Mouse (Mus musculus): ENCODE results near the gene Aplp2. TPM values are rescaled to one million over a fixed set of nuclear protein-coding genes. Genes with fewer than 3 reads are reported as not detected.

Gene Aplp2
- polyA plus RNA-seq, 1 experiment from 2014 or later = 279 TPM

DNA sequence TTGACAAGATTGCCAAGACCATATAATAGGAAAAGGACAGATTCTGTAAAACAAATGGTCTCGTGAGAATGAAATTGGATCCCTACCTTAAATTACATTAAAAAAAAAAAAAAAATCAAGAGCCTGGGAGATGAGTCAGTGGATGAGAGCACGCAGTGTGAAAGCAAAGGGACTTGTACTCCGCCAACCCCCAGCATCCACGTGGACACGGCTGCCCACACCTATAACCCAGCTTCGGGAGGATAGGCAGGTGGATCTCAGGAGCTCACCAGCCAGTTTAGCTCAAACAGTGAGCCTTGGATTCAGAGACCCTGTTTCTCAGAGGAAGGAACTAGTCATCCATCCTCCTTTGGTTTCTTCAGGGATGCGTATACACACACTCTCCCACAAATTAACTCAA lies 13.8 kb downstream of the Aplp2 start:
- Histone ChIP-seq H3K4me3 (replicated peaks) (no peak overlapping the region), H3K27ac (no peak overlapping the region), H3K9me3 (no peaks in the 10 kb centered on the region), H3K9ac (no peak overlapping the region), H3K4me1 (no peaks in the 10 kb centered on the region), H3K27me3 (replicated peaks) (no peaks in the 10 kb centered on the region), H3K4me2 (no peak overlapping the region), H3K36me3 (0 out of 2 replicates have a peak, but pooled peaks cover 6% of the 10 kb centered on the region)
- no peak for ATAC-seq (ENCODE audit: insufficient read depth, low FRiP score, low read depth)
- WGBS = 86% methylated on average over 7 of the region's 7 CpGs

- Histone ChIP-seq H3K9me3 (no peaks in the 10 kb centered on the region), H3K4me2 (no peak overlapping the region), H3K4me1 (no peaks in the 10 kb centered on the region), H3K9ac (no peak overlapping the region), H3K36me3 (0 out of 2 replicates have a peak, but pooled peaks cover 6% of the 10 kb centered on the region), H3K4me3 (replicated peaks) (no peak overlapping the region), H3K27me3 (replicated peaks) (no peaks in the 10 kb centered on the region), H3K27ac (no peak overlapping the region)
- no peak for ATAC-seq (ENCODE audit: insufficient read depth, low FRiP score, low read depth)
These were observed 14.9 kb downstream of the Aplp2 start for GRCm38 (mm10) chr9:31196742-31197141.

- no peak for ATAC-seq (ENCODE audit: insufficient read depth, low FRiP score, low read depth)
- Histone ChIP-seq H3K9me3 (no peaks in the 10 kb centered on the region), H3K36me3 (0 out of 2 replicates have a peak, but pooled peaks cover 6% of the 10 kb centered on the region), H3K4me3 (replicated peaks) (no peak overlapping the region), H3K9ac (no peak overlapping the region), H3K4me2 (no peak overlapping the region), H3K4me1 (no peaks in the 10 kb centered on the region), H3K27me3 (replicated peaks) (no peaks in the 10 kb centered on the region), H3K27ac (no peak overlapping the region)
- 84% methylated on average over 1 of the region's 1 CpGs for WGBS
These were observed 16.0 kb downstream of the Aplp2 start for GRCm38 (mm10) chr9:31195573-31195972.

DNA sequence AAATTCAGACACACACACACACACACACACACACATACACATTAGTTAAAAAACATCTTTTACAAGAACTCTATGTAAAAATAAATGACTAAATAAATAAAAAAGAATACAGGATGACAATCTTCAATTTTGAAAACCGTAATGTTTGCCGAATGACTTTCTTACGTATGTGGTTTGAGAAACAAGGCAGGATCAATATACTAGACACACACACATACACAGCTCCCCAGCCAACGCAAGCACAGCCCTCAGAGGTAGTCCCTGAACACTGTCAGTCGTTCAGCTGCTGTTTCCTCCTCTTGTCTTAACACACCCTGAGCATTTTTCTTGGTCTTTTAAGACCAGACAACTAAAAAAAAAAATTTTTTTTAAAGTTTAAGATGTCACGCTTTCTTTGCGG lies 19.2 kb downstream of the Aplp2 start:
- ATAC-seq (ENCODE audit: insufficient read depth, low FRiP score, low read depth) = no peak
- Histone ChIP-seq H3K27me3 (replicated peaks) (no peaks in the 10 kb centered on the region), H3K4me1 (0 out of 2 replicates have a peak, but pooled peaks cover 3% of the 10 kb centered on the region), H3K4me2 (no peak overlapping the region), H3K27ac (no peak overlapping the region), H3K9me3 (no peaks in the 10 kb centered on the region), H3K9ac (no peak overlapping the region), H3K36me3 (0 out of 2 replicates have a peak, but pooled peaks cover 6% of the 10 kb centered on the region), H3K4me3 (replicated peaks) (no peak overlapping the region)
- 86% methylated on average over 7 of the region's 7 CpGs for WGBS

GRCm38 (mm10) chr9:31191543-31191942 lies 20.1 kb downstream of the Aplp2 start:
- H3K4me2 ChIP-seq = no peak overlapping the region
- WGBS = 67% methylated on average over 7 of the region's 7 CpGs
- H3K9ac ChIP-seq = no peak overlapping the region
- no peak for ATAC-seq (ENCODE audit: insufficient read depth, low FRiP score, low read depth)
- no peaks in the 10 kb centered on the region for H3K27me3 ChIP-seq (replicated peaks)
- 0 out of 2 replicates have a peak, but pooled peaks cover 6% of the 10 kb centered on the region for H3K36me3 ChIP-seq
- H3K4me1 ChIP-seq = 0 out of 2 replicates have a peak, but pooled peaks cover 3% of the 10 kb centered on the region
- H3K27ac ChIP-seq = no peak overlapping the region
- no peak overlapping the region for H3K4me3 ChIP-seq (replicated peaks)
- H3K9me3 ChIP-seq = no peaks in the 10 kb centered on the region

DNA sequence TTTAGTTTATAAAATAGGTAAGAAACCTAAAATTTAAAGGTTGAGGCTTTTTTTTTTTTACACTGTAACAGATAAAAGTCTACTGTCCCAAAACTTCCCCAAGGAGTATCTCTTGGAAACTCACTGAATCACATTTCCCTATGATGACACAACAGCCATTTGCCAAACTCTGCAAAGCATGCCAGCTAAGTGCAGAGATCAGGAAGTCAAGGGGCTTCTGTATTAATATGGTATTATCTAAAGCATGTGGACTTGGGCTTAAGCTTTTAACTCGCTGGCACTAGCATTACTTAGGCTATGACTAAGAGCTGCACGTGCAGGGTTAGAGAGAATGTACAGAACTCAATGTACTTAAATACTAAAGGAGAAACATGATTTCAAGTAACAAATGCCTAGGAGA lies 22.4 kb downstream of the Aplp2 start:
- H3K9me3 ChIP-seq = no peaks in the 10 kb centered on the region
- WGBS = 51% methylated on average over 2 of the region's 2 CpGs
- no peak overlapping the region for H3K9ac ChIP-seq
- 0 out of 2 replicates have a peak, but pooled peaks cover 6% of the 10 kb centered on the region for H3K36me3 ChIP-seq
- no peak overlapping the region for H3K4me2 ChIP-seq
- H3K27ac ChIP-seq = no peak overlapping the region
- H3K4me1 ChIP-seq = 0 out of 2 replicates have a peak, but pooled peaks cover 3% of the 10 kb centered on the region
- no peaks in the 10 kb centered on the region for H3K27me3 ChIP-seq (replicated peaks)
- H3K4me3 ChIP-seq (replicated peaks) = no peak overlapping the region
- ATAC-seq (ENCODE audit: insufficient read depth, low FRiP score, low read depth) = no peak

- WGBS = 90% methylated on average over 5 of the region's 5 CpGs
- Histone ChIP-seq H3K36me3 (no peaks in the 10 kb centered on the region), H3K27me3 (replicated peaks) (no peaks in the 10 kb centered on the region), H3K9me3 (no peaks in the 10 kb centered on the region), H3K27ac (no peak overlapping the region), H3K4me3 (replicated peaks) (no peak overlapping the region), H3K4me2 (no peak overlapping the region), H3K4me1 (peaks cover 8% of the 10 kb centered on the region), H3K9ac (no peak overlapping the region)
- no peak for ATAC-seq (ENCODE audit: insufficient read depth, low FRiP score, low read depth)
These were observed 27.2 kb downstream of the Aplp2 start for GRCm38 (mm10) chr9:31184439-31184838.

DNA sequence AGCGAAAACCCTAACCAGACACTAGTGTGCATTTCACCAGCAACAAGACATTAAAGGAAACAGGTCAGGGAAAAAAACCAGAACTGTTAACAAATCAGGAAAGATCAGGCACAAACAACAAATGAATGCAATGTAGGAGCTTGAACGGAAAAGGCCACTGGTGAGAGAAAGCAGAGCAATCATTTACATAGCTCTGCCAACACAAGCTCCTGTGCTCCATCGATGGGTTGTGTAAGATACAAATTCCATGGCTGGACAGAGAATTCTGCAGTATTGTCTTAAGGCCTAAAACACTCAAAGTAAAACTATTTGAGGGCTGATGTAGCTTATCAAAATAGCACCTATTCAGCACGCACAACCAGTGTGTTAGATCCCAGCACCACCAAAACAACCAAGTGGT lies 28.6 kb downstream of the Aplp2 start:
- Histone ChIP-seq H3K27ac (no peak overlapping the region), H3K4me2 (no peak overlapping the region), H3K27me3 (replicated peaks) (no peaks in the 10 kb centered on the region), H3K9ac (no peak overlapping the region), H3K36me3 (no peaks in the 10 kb centered on the region), H3K9me3 (no peaks in the 10 kb centered on the region), H3K4me3 (replicated peaks) (no peak overlapping the region), H3K4me1 (peaks cover 8% of the 10 kb centered on the region)
- WGBS = 60% methylated on average over 4 of the region's 4 CpGs
- ATAC-seq (ENCODE audit: insufficient read depth, low FRiP score, low read depth) = no peak

- H3K27me3 ChIP-seq (replicated peaks) = no peaks in the 10 kb centered on the region
- no peak overlapping the region for H3K27ac ChIP-seq
- H3K4me1 ChIP-seq = peaks cover 7% of the 10 kb centered on the region
- 0 out of 2 replicates have a peak, but pooled peaks cover under 1% of the 10 kb centered on the region for H3K36me3 ChIP-seq
- WGBS = 54% methylated on average over 10 of the region's 10 CpGs
- no peaks in the 10 kb centered on the region for H3K9me3 ChIP-seq
- H3K4me2 ChIP-seq = no peak overlapping the region
- no peak overlapping the region for H3K4me3 ChIP-seq (replicated peaks)
- H3K9ac ChIP-seq = no peak overlapping the region
- ATAC-seq (ENCODE audit: insufficient read depth, low FRiP score, low read depth) = no peak
These were observed 30.1 kb downstream of the Aplp2 start for GRCm38 (mm10) chr9:31181291-31182085.

DNA sequence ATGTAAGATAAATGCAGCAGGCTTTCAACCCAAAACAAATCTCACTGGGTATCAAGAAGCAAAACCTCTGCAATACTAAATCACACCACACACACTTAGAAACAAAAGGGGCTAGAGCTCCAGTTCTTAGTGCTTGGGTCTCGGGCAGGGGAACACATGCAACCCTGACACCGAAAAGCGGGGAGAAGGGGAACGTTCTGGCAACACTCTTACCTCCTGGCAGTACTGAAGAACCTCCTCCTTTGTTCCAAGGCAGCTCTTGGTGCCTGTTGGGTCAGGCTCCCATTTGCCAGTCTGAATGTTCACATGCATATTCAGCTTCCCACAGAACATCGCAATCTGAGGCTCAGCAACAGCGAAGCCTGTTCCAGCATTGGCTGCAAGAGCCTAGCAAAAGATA lies 33.9 kb downstream of the Aplp2 start:
- Histone ChIP-seq H3K4me1 (peaks cover 11% of the 10 kb centered on the region), H3K36me3 (0 out of 2 replicates have a peak, but pooled peaks cover 6% of the 10 kb centered on the region), H3K27ac (no peak overlapping the region), H3K27me3 (replicated peaks) (no peaks in the 10 kb centered on the region), H3K4me2 (no peak overlapping the region), H3K4me3 (replicated peaks) (no peak overlapping the region), H3K9me3 (no peaks in the 10 kb centered on the region), H3K9ac (no peak overlapping the region)
- no peak for ATAC-seq (ENCODE audit: insufficient read depth, low FRiP score, low read depth)
- 89% methylated on average over 6 of the region's 6 CpGs for WGBS

GRCm38 (mm10) chr9:31176379-31177130 lies 35.1 kb downstream of the Aplp2 start:
- no peak overlapping the region for H3K4me3 ChIP-seq (replicated peaks)
- H3K4me1 ChIP-seq = peaks cover 8% of the 10 kb centered on the region
- WGBS = 68% methylated on average over 8 of the region's 8 CpGs
- H3K9me3 ChIP-seq = no peaks in the 10 kb centered on the region
- no peaks in the 10 kb centered on the region for H3K27me3 ChIP-seq (replicated peaks)
- H3K9ac ChIP-seq = no peak overlapping the region
- 0 out of 2 replicates have a peak, but pooled peaks cover 10% of the 10 kb centered on the region for H3K36me3 ChIP-seq
- no peak overlapping the region for H3K4me2 ChIP-seq
- peak overlapping the region; percentile 65 for H3K27ac ChIP-seq
- ATAC-seq (ENCODE audit: insufficient read depth, low FRiP score, low read depth) = peak; percentile 83

GRCm38 (mm10) chr9:31175978-31176377 lies 35.6 kb downstream of the Aplp2 start:
- H3K9ac ChIP-seq = no peak overlapping the region
- peaks cover 10% of the 10 kb centered on the region; the same call in 1 of the 2 replicates for H3K36me3 ChIP-seq
- H3K27me3 ChIP-seq (replicated peaks) = no peaks in the 10 kb centered on the region
- 69% methylated on average over 3 of the region's 3 CpGs for WGBS
- no peaks in the 10 kb centered on the region for H3K9me3 ChIP-seq
- 0 out of 2 replicates have a peak overlapping the region, but pooled peaks have one; percentile 65 for H3K27ac ChIP-seq
- no peak overlapping the region for H3K4me2 ChIP-seq
- H3K4me3 ChIP-seq (replicated peaks) = no peak overlapping the region
- H3K4me1 ChIP-seq = peaks cover 6% of the 10 kb centered on the region
- no peak for ATAC-seq (ENCODE audit: insufficient read depth, low FRiP score, low read depth)

All from stomach, embryonic 15.5 days (tissue).